Mouse (Mus musculus): ENCODE data around the gene Rftn1.
A peak's percentile ranks its signal among the peaks of the same experiment; 100 is the strongest.

Gene Rftn1

GRCm38 (mm10) chr17:50025651-50026050 lies 164.8 kb downstream of the Rftn1 start:
- no peak for DNase-seq (ENCODE audit: low spot score in 2 of 2)

- no peak for DNase-seq (ENCODE audit: low spot score in 2 of 2)
These were observed 165.3 kb downstream of the Rftn1 start for GRCm38 (mm10) chr17:50025173-50025626.

- DNase-seq (ENCODE audit: low spot score in 2 of 2), result no peak
These were observed 169.1 kb downstream of the Rftn1 start for GRCm38 (mm10) chr17:50021400-50021799.

- DNase-seq (ENCODE audit: low spot score in 2 of 2), result peak in 1 of 2 experiments; percentile 5
These were observed 170.1 kb downstream of the Rftn1 start for GRCm38 (mm10) chr17:50020211-50021001.

DNA sequence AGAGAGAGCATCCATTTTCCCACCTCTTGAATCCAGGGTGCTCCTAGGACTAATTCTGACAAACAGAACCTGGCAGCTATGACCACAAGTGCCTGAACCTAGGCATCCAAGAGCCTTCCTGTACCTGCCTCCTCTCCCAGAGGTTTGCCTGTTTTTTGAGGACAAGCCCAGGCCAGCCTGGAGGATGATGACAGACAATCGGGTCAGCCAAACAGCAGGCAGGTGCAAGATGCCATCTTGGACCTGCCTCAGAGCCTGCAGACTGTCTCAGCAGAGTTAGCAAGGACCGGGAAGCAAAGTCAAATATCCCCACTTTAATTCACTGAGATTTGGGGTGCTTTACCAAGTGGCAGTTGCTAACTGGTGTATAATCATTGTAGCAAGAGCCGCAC lies 170.7 kb downstream of the Rftn1 start:
- DNase-seq (ENCODE audit: low spot score in 2 of 2), result no peak

GRCm38 (mm10) chr17:50019090-50019489 lies 171.4 kb downstream of the Rftn1 start:
- DNase-seq (ENCODE audit: low spot score in 2 of 2), result no peak

DNA sequence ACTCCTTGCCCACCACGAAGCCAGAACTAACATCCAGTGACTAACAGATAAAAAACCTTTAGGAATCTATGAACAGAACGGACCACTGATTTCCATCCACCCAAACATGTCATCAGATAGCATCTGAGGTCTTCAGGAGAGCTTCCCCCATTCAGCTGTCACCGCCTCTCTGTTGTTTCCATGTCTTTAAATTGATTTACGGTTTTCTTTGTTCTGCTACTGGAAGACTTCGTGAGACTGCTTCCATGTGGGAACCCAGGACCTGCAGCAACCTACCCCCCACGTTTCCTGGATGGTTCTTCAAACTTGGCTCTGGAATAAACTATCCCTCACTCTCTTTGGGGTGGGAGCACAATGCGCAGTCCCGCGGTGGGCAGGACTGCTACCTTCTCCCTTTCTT lies 175.8 kb downstream of the Rftn1 start:
- DNase-seq (ENCODE audit: low spot score in 2 of 2), result no peak

GRCm38 (mm10) chr17:50013848-50014247 lies 176.6 kb downstream of the Rftn1 start:
- DNase-seq (ENCODE audit: low spot score in 2 of 2), result no peak

- no peak for DNase-seq (ENCODE audit: low spot score in 2 of 2)
These were observed 180.4 kb downstream of the Rftn1 start for GRCm38 (mm10) chr17:50010096-50010495.

DNA sequence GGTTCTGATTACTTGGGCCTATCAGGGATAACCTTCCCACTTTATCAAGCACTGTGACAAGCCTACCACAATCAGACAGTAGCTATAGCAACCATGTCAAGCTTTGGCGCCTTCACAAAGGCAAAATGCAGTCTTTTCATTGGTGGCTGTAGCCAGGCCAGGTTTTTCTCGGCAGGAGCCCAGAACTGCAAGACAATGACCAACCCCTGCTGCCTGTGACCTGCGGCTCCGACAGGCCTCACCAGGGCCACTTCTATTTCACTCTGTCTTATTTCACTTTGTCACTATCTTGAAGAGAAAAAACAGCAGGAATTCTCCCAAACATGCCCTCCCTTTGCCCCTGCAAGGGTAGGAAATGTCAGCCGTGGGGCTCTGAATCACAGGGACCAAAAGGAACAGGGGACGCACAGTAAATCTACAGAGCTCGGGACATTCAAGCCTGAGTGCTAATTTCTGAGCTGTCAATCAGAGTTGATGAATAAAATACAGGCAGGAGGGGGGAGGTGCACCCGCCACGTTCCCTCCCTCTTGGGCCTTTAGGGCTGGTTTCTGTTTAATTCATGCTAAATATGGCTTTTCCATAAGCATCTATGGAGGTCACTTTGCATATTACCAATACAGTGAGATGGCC lies 183.6 kb downstream of the Rftn1 start:
- DNase-seq (ENCODE audit: low spot score in 2 of 2), result peak in 1 of 2 experiments; percentile 24

DNA sequence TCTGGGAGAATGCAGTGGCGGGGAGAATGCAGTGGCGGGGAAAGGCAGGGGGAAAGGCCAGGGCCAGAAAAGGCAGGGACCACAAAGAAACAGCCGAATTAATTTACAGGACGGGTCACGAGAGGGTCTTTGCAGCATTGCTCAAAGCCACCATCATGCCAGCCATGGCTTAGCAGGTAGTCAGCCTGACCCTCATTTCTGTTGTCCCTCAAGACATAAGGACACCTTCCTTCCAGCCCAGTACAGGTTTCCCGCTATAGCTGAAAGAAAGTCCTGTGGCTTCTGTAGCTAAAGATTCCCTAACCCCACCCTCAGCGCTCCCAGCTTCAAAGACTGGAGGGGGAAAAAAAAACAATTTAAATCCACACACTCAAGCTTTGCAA lies 184.1 kb downstream of the Rftn1 start:
- DNase-seq (ENCODE audit: low spot score in 2 of 2), result no peak

- no peak for DNase-seq (ENCODE audit: low spot score in 2 of 2)
These were observed 187.3 kb downstream of the Rftn1 start for GRCm38 (mm10) chr17:50003156-50003555.

DNA sequence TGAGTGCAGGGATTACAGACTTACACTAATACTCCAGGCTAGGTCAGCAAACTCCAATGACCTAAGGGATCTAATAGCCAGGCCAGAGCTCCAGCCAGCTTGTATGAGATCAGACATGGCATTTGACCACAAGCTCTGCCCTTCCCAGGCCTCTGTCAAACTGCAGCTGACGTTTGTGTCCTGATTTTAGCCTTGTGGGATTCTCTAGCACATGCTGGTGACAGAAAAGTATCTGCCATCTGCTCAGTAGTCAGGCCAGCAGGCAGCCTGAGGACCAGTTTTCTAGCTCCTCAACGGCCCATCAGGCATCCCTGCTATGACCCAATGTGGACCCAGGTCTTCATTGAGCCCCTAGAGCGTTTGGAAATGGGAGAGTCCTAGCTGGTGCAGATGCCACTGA lies 188.3 kb downstream of the Rftn1 start:
- no peak for DNase-seq (ENCODE audit: low spot score in 2 of 2)

DNA sequence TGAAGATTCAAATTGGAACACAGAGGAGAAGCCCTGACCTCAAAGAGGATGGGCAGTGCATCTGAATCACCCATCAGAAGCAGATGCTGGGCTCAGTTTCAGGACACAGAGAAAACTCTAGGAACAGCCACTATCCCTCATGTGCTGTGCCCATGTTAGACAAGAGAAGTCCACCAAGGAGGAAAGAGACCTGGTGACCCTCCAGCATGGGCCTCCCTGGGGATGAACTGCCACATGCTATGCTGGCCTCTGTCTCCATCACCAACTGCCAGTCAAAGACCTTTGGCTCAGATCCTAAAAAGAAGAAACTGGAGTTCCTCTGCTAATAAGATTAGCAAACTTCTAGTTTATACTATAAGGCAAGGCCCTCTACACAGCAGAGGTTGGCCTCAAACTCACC lies 188.7 kb downstream of the Rftn1 start:
- no peak for DNase-seq (ENCODE audit: low spot score in 2 of 2)

- no peak for DNase-seq (ENCODE audit: low spot score in 2 of 2)
These were observed 189.9 kb downstream of the Rftn1 start for GRCm38 (mm10) chr17:50000580-50000979.

- DNase-seq (ENCODE audit: low spot score in 2 of 2), result no peak
These were observed 193.8 kb downstream of the Rftn1 start for GRCm38 (mm10) chr17:49996626-49997152.

DNA sequence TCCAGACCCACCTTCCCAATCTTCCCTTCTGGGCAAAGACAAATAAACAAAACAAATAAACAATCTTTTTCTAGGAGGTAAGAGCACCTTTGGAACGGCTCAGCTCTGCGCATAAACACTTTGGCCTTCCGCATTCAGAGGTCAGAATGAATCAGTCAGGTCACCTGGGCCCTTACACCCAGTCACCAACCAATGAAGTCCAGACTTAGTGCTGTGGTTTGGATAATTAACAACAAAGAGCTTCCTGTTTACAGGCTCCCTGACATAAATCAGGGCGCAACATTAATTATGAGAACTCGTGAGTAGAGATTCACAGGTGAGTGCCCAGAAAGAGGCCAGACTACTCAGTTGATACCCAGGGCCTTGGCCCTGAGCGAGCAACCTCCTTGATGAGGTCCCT lies 194.4 kb downstream of the Rftn1 start:
- DNase-seq (ENCODE audit: low spot score in 2 of 2), result no peak

DNA sequence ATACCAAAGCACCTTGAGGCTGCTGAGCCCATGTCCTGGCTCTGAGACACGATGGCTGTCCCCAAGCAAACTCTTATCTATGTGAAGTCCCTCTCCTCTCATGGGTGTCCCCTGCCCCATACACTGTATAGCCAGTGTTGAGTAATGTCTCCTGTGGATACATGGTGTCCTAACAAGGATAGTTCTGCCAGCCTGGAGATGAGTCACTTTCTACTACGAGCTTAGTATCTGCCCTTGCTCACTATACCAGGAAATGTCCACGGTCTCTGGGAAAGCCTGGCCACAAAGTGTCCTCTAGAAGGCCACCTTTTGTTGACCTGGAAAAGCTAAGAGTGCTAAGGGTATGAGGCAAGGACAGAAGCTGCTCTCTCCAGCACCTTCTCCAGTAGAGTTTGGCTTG lies 195.2 kb downstream of the Rftn1 start:
- no peak for DNase-seq (ENCODE audit: low spot score in 2 of 2)

DNA sequence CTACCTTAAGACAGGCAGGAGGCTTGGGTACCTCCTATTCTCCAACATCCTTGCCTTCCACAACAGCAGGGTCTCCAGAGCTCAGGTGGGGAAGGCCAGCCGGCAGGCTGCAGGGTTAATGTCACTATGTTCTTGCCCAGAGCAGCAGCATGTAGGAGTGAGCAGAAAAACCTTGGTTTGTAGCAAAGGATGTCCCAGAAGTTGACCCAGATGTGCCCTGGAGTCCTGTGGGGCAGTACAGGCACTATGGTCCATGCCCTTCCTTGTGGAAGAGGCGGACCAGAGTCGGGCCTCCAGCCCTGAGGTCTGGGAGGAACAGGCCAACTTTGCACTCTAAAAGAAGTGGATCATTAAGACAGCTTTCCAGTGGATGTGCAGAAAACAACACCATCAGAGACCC lies 196.8 kb downstream of the Rftn1 start:
- DNase-seq (ENCODE audit: low spot score in 2 of 2), result no peak

DNA sequence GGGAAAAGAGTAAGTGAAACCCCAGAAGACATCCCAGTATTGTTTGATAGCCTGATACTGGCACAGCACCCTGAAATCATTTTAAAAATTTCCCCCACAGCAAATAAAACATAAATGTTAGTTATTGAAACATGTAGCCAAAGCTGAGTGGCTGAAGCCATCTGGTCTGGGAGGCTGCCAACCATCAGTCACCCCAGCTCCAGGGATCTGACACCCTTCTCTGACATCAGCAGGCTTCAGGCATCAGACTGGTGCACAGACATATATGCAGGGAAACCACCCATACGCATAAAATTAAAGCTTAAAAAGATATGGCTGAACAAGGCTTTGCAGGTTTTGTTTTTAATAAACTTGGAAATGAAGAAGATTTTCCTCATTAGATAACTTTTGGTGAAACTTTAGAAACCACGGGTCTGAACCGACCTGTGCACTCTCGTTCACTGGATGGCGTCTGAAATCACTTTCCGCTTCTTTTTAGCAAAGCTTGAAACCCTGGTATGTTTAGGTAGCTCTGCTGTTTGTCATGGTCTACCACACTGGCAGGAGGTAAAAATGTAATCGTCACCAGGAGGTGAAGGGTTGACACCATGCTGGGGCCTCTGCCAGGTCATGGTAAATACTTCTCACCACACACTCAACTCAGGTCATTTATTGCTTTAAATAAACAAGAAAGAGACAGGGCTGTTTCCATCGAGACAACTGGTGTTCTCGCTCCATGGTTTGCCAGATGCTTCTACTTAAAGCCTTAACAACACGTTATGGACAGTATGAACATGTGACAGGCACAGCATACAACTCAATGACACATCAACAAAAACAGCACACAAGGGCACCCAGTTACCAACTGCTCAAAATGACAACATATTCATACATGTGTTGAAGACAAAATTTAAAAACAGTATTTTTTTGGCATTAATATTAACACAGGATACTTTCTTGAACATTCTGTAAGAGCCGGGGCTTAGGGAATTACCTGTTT lies 197.6 kb downstream of the Rftn1 start:
- no peak for DNase-seq (ENCODE audit: low spot score in 2 of 2)

GRCm38 (mm10) chr17:49989583-49989982 lies 200.9 kb downstream of the Rftn1 start:
- no peak for DNase-seq (ENCODE audit: low spot score in 2 of 2)

- DNase-seq (ENCODE audit: low spot score in 2 of 2), result no peak
These were observed 203.4 kb downstream of the Rftn1 start for GRCm38 (mm10) chr17:49987095-49987494.
